Mouse (Mus musculus) embryonic facial prominence, embryonic 14.5 days (tissue): ENCODE data around the gene Ptgfrn. TPM values are rescaled to one million over a fixed set of nuclear protein-coding genes. Genes with fewer than 3 reads are reported as not detected.
A peak's percentile ranks its signal among the peaks of the same experiment; 100 is the strongest.

Experiments
- ATAC-seq: fragments of 200-750 bp; cut with Nextera tagmentation; 2 replicates; pipeline ENCODE4 v1.8.0; 2017; ENCODE audit warnings: low read depth, moderate number of reproducible peaks, moderate TSS enrichment
- DNase-seq: peaks from one replicate; pipeline ENCODE4 v3.0.0-alpha.2; 2015; ENCODE audit warnings: low spot score
- H3K27ac ChIP-seq: fragments of 300-500 bp; sonication (generic); replicated peaks from 2 replicates; pipeline ENCODE4 v1.5.1; 2014; ENCODE audit warnings: low read depth, mild to moderate bottlenecking, low read length, moderate library complexity
- H3K27me3 ChIP-seq: fragments of 300-500 bp; sonication (generic); replicated peaks from 2 replicates; pipeline ENCODE4 v1.6.1; 2014; ENCODE audit warnings: low read length; ENCODE audit not compliant: control insufficient read depth, insufficient read depth
- H3K36me3 ChIP-seq: fragments of 300-500 bp; sonication (generic); 2 replicates; pipeline ENCODE4 v1.6.1; 2014; ENCODE audit warnings: low read length, mixed read lengths; ENCODE audit not compliant: control insufficient read depth, insufficient read depth
- H3K4me1 ChIP-seq: fragments of 300-500 bp; sonication (generic); 2 replicates; pipeline ENCODE4 v1.6.1; 2014; ENCODE audit warnings: antibody characterized with exemption, low read length; ENCODE audit not compliant: control insufficient read depth, insufficient read depth
- H3K4me2 ChIP-seq: fragments of 300-500 bp; sonication (generic); 2 replicates; pipeline ENCODE4 v1.6.1; 2014; ENCODE audit warnings: low read depth, mild to moderate bottlenecking, low read length, moderate library complexity, mixed read lengths
- H3K4me3 ChIP-seq: fragments of 300-500 bp; sonication (generic); 2 replicates; pipeline ENCODE4 v1.5.1; 2014; ENCODE audit warnings: low read depth, mild to moderate bottlenecking, low read length
- H3K9ac ChIP-seq: fragments of 300-500 bp; sonication (generic); 2 replicates; pipeline ENCODE4 v1.6.1; 2014; ENCODE audit warnings: low read depth, mild to moderate bottlenecking, low read length, moderate library complexity, mixed read lengths
- H3K9me3 ChIP-seq: fragments of 300-500 bp; sonication (generic); 2 replicates; pipeline ENCODE4 v1.6.1; 2016; ENCODE audit warnings: low read length; ENCODE audit not compliant: control insufficient read depth
- WGBS: fragments of 180-500 bp; shearing (Covaris S2); extraction: QIAGEN DNeasy Blood & Tissue Kit; methylation state at CpG from one replicate; pipeline ENCODE4 v1.1.7; 2014; 5-methylcytosine and 5-hydroxymethylcytosine counted together
- polyA plus RNA-seq: library from polyadenylated mRNA; unstranded; fragments of >200 nt; fragmentation: Nextera tagmentation; extraction: Ambion mirVana; gene quantifications from 2 replicates; pipeline ENCODE4 v1.2.1, GENCODE M21; 2014

The Ptgfrn gene
- polyA plus RNA-seq, 1 experiment from 2014 or later = 9.7 TPM

GRCm38 (mm10) chr3:101049997-101050396, 60.1 kb downstream of the Ptgfrn start:
- no peak overlapping the region for H3K27ac ChIP-seq
- H3K4me2 ChIP-seq = no peak overlapping the region
- peaks cover 47% of the 10 kb centered on the region for H3K36me3 ChIP-seq
- no peaks in the 10 kb centered on the region for H3K27me3 ChIP-seq
- ATAC-seq (no peak), DNase-seq (no peak)
- 79% methylated on average over 9 of the region's 9 CpGs for WGBS
- no peak overlapping the region for H3K4me3 ChIP-seq
- H3K9ac ChIP-seq = no peak overlapping the region
- H3K9me3 ChIP-seq = no peaks in the 10 kb centered on the region
- H3K4me1 ChIP-seq = no peaks in the 10 kb centered on the region

GRCm38 (mm10) chr3:101048781-101049180, 61.3 kb downstream of the Ptgfrn start:
- no peaks in the 10 kb centered on the region for H3K9me3 ChIP-seq
- 79% methylated on average over 2 of the region's 2 CpGs for WGBS
- H3K4me1 ChIP-seq = no peaks in the 10 kb centered on the region
- no peaks in the 10 kb centered on the region for H3K27me3 ChIP-seq
- H3K27ac ChIP-seq = no peak overlapping the region
- H3K4me2 ChIP-seq = no peak overlapping the region
- ATAC-seq (no peak), DNase-seq (no peak)
- peaks cover 42% of the 10 kb centered on the region for H3K36me3 ChIP-seq
- H3K9ac ChIP-seq = no peak overlapping the region
- no peak overlapping the region for H3K4me3 ChIP-seq

- DNase-seq = peak; percentile 33
- no peaks in the 10 kb centered on the region for H3K4me1 ChIP-seq
- WGBS = 82% methylated on average over 15 of the region's 15 CpGs
- no peak for ATAC-seq
- H3K4me2 ChIP-seq = no peak overlapping the region
- H3K9me3 ChIP-seq = no peaks in the 10 kb centered on the region
- no peaks in the 10 kb centered on the region for H3K27me3 ChIP-seq
- peaks cover 43% of the 10 kb centered on the region for H3K36me3 ChIP-seq
- H3K27ac ChIP-seq = no peak overlapping the region
- H3K4me3 ChIP-seq = no peak overlapping the region
- no peak overlapping the region for H3K9ac ChIP-seq
Observed at GRCm38 (mm10) chr3:101047586-101048275, 62.3 kb downstream of the Ptgfrn start.

- WGBS = 90% methylated on average over 15 of the region's 15 CpGs
- no peak overlapping the region; the same call in 1 of the 2 replicates for H3K27ac ChIP-seq
Observed at GRCm38 (mm10) chr3:101045431-101045830, 64.6 kb downstream of the Ptgfrn start.

GRCm38 (mm10) chr3:101044686-101045085, 65.4 kb downstream of the Ptgfrn start:
- Histone ChIP-seq H3K27ac (no peak overlapping the region), H3K4me3 (no peak overlapping the region), H3K9ac (no peak overlapping the region), H3K4me2 (no peak overlapping the region), H3K9me3 (no peaks in the 10 kb centered on the region), H3K27me3 (no peaks in the 10 kb centered on the region), H3K4me1 (no peaks in the 10 kb centered on the region), H3K36me3 (peaks cover 55% of the 10 kb centered on the region)
- no peak for ATAC-seq
- no peak for DNase-seq
- WGBS = 75% methylated on average over 6 of the region's 6 CpGs

More at GRCm38 (mm10) chr3:101045431-101045830, 64.6 kb downstream of the Ptgfrn start:
- no peak for ATAC-seq
- H3K36me3 ChIP-seq = peaks cover 51% of the 10 kb centered on the region
- no peaks in the 10 kb centered on the region for H3K9me3 ChIP-seq
- H3K4me1 ChIP-seq = no peaks in the 10 kb centered on the region
- H3K4me3 ChIP-seq = no peak overlapping the region
- no peak for DNase-seq
- H3K4me2 ChIP-seq = no peak overlapping the region
- no peaks in the 10 kb centered on the region for H3K27me3 ChIP-seq
- no peak overlapping the region for H3K9ac ChIP-seq

GRCm38 (mm10) chr3:101041997-101042396, 68.1 kb downstream of the Ptgfrn start:
- Histone ChIP-seq H3K27me3 (no peaks in the 10 kb centered on the region), H3K27ac (no peak overlapping the region), H3K4me2 (no peak overlapping the region), H3K36me3 (peaks cover 37% of the 10 kb centered on the region), H3K9me3 (no peaks in the 10 kb centered on the region), H3K4me1 (no peaks in the 10 kb centered on the region), H3K9ac (no peak overlapping the region), H3K4me3 (no peak overlapping the region)
- ATAC-seq = no peak
- 68% methylated on average over 7 of the region's 7 CpGs for WGBS
- no peak for DNase-seq

GRCm38 (mm10) chr3:101037984-101038545, 72.0 kb downstream of the Ptgfrn start:
- no peak for ATAC-seq
- no peak overlapping the region for H3K4me2 ChIP-seq
- H3K27ac ChIP-seq = no peak overlapping the region
- 68% methylated on average over 5 of the region's 5 CpGs for WGBS
- no peaks in the 10 kb centered on the region for H3K9me3 ChIP-seq
- DNase-seq = no peak
- H3K4me3 ChIP-seq = no peak overlapping the region
- H3K9ac ChIP-seq = no peak overlapping the region
- 0 out of 2 replicates have a peak, but pooled peaks cover 2% of the 10 kb centered on the region for H3K4me1 ChIP-seq
- peaks cover 18% of the 10 kb centered on the region for H3K36me3 ChIP-seq
- H3K27me3 ChIP-seq = no peaks in the 10 kb centered on the region

GRCm38 (mm10) chr3:101036001-101036400, 74.1 kb downstream of the Ptgfrn start:
- no peak for DNase-seq
- H3K4me2 ChIP-seq = no peak overlapping the region
- no peaks in the 10 kb centered on the region for H3K9me3 ChIP-seq
- H3K4me3 ChIP-seq = no peak overlapping the region
- 0 out of 2 replicates have a peak, but pooled peaks cover 5% of the 10 kb centered on the region for H3K36me3 ChIP-seq
- H3K4me1 ChIP-seq = peaks cover 11% of the 10 kb centered on the region; the same call in 1 of the 2 replicates
- no peaks in the 10 kb centered on the region for H3K27me3 ChIP-seq
- H3K9ac ChIP-seq = no peak overlapping the region
- ATAC-seq = no peak
- WGBS = 98% methylated on average over 2 of the region's 2 CpGs
- no peak overlapping the region for H3K27ac ChIP-seq

- Histone ChIP-seq H3K9me3 (no peaks in the 10 kb centered on the region), H3K27ac (no peak overlapping the region), H3K4me3 (no peak overlapping the region), H3K27me3 (no peaks in the 10 kb centered on the region), H3K4me1 (peaks cover 15% of the 10 kb centered on the region; the same call in 1 of the 2 replicates), H3K36me3 (no peaks in the 10 kb centered on the region), H3K9ac (no peak overlapping the region), H3K4me2 (no peak overlapping the region)
- ATAC-seq (no peak), DNase-seq (no peak)
- 92% methylated on average over 9 of the region's 9 CpGs for WGBS
Observed at GRCm38 (mm10) chr3:101034509-101034908, 75.6 kb downstream of the Ptgfrn start.
